8 mouse cellular contexts compared by ENCODE assay signal in genomic region chr6:129532556-129532941, GRCm38 (mm10). TPM values are rescaled to one million over a fixed set of nuclear protein-coding genes. Genes with fewer than 3 reads are reported as not detected.
DNase-seq lines count a peak whose midpoint lies in the region; ATAC-seq and TF ChIP-seq lines count a peak whose summit lies in the region.

No protein-coding gene starts in this region.

- DNase-seq in ES-CJ7 (ENCODE audit: low read depth, low spot score) = peak; percentile 64
- peak; percentile 61 for DNase-seq in heart, postnatal 25 days (ENCODE audit: low spot score)
- DNase-seq in large intestine, adult 2 months (ENCODE audit: low read depth, low spot score) = peak; percentile 75
- peak; percentile 85 for DNase-seq in lung, embryonic 14.5 days
- DNase-seq in thymus, postnatal 14 days = no peak

- no peaks in the 10 kb centered on the region for H3K9me3 ChIP-seq in forebrain, embryonic 15.5 days
- H3K9me3 ChIP-seq in lung, embryonic 14.5 days (ENCODE audit: low read depth, low read length) = no peaks in the 10 kb centered on the region
- no peaks in the 10 kb centered on the region for H3K9me3 ChIP-seq in neural tube, embryonic 15.5 days (replicated peaks)

- H3K9ac ChIP-seq in forebrain, embryonic 15.5 days (replicated peaks) = peak overlapping the region; percentile 87
- H3K9ac ChIP-seq in lung, embryonic 14.5 days = peak overlapping the region; percentile 71
- H3K9ac ChIP-seq in neural tube, embryonic 15.5 days (replicated peaks) = peak overlapping the region; percentile 63

- peaks cover 29% of the 10 kb centered on the region for H3K4me1 ChIP-seq in forebrain, embryonic 15.5 days
- H3K4me1 ChIP-seq in lung, embryonic 14.5 days (ENCODE audit: insufficient read depth) = 0 out of 2 replicates have a peak, but pooled peaks cover 5% of the 10 kb centered on the region
- peaks cover 30% of the 10 kb centered on the region for H3K4me1 ChIP-seq in neural tube, embryonic 15.5 days

- WGBS in forebrain, embryonic 15.5 days = 36% methylated on average over 7 of the region's 7 CpGs
- 5% methylated on average over 7 of the region's 7 CpGs for WGBS in large intestine, adult 2 months
- 26% methylated on average over 7 of the region's 7 CpGs for WGBS in lung, embryonic 14.5 days
- WGBS in neural tube, embryonic 15.5 days = 32% methylated on average over 7 of the region's 7 CpGs

- ATAC-seq in cerebellum, adult (ENCODE audit: insufficient number of reproducible peaks, low FRiP score, low TSS enrichment) = peak; percentile 36; the same call in 1 of the 2 replicates
- ATAC-seq in forebrain, embryonic 15.5 days (replicated peaks) = peak; percentile 42
- peak; percentile 36 for ATAC-seq in lung, embryonic 14.5 days (ENCODE audit: insufficient read depth)
- peak; percentile 42 for ATAC-seq in neural tube, embryonic 15.5 days (ENCODE audit: low FRiP score)

- intact Hi-C loops in heart, postnatal 25 days (cut with DNase I) = loop anchor here (5.0 kb wide), 1 partner anchor 685 kb away; no protein-coding TSS in a partner anchor

- peak overlapping the region; percentile 85 for H3K27ac ChIP-seq in forebrain, embryonic 15.5 days (replicated peaks)
- H3K27ac ChIP-seq in lung, embryonic 14.5 days (ENCODE audit: low read depth) = no peak overlapping the region
- H3K27ac ChIP-seq in neural tube, embryonic 15.5 days (replicated peaks) = peak overlapping the region; percentile 84

- peak overlapping the region; percentile 59 for H3K4me2 ChIP-seq in forebrain, embryonic 15.5 days (replicated peaks)
- peak overlapping the region; percentile 87 for H3K4me2 ChIP-seq in lung, embryonic 14.5 days
- H3K4me2 ChIP-seq in neural tube, embryonic 15.5 days = peak overlapping the region; percentile 67

- peak overlapping the region; percentile 78 for H3K4me3 ChIP-seq in forebrain, embryonic 15.5 days
- peak overlapping the region; percentile 81 for H3K4me3 ChIP-seq in lung, embryonic 14.5 days (ENCODE audit: low read depth, low read length)
- H3K4me3 ChIP-seq in neural tube, embryonic 15.5 days (replicated peaks) = peak overlapping the region; percentile 88

- H3K27me3 ChIP-seq in forebrain, embryonic 15.5 days = no peaks in the 10 kb centered on the region
- H3K27me3 ChIP-seq in lung, embryonic 14.5 days (ENCODE audit: insufficient read depth, low read length) = no peaks in the 10 kb centered on the region
- no peaks in the 10 kb centered on the region for H3K27me3 ChIP-seq in neural tube, embryonic 15.5 days (replicated peaks)

- peaks cover 3% of the 10 kb centered on the region; the same call in 1 of the 2 replicates for H3K36me3 ChIP-seq in forebrain, embryonic 15.5 days
- peaks cover 2% of the 10 kb centered on the region; the same call in 1 of the 2 replicates for H3K36me3 ChIP-seq in lung, embryonic 14.5 days (ENCODE audit: insufficient read depth)
- H3K36me3 ChIP-seq in neural tube, embryonic 15.5 days = peaks cover 3% of the 10 kb centered on the region; the same call in 1 of the 2 replicates

- TF ChIP-seq CTCF in lung, embryonic 14.5 days (IDR thresholded peaks at IDR 0.05; ENCODE audit: low read depth) = peak; percentile 15; the same call in 1 of the 2 replicates

RNA-seq across cellular contexts. Expression of gene Gabarapl1, which starts 0.4 kb away (rescaled TPM):
- 186 and 197 TPM in 2 replicates for polyA plus RNA-seq in forebrain, embryonic 15.5 days (2015; fragmentation: Nextera tagmentation; extraction: Ambion mirVana)
- total RNA-seq in heart, postnatal 25 days (2021) = 100 to 1,000 TPM in 1 of 2 experiments, 10 to 100 TPM in 1; 97.1 to 107 TPM
- 20.2 and 21.5 TPM in 2 replicates for polyA plus RNA-seq in large intestine, adult 2 months (2012; rRNA removed)
- 12.4 and 12.5 TPM in 2 replicates for polyA plus RNA-seq in lung, embryonic 14.5 days (2014; fragmentation: Nextera tagmentation; extraction: Ambion mirVana)
- 189 and 223 TPM in 2 replicates for polyA plus RNA-seq in neural tube, embryonic 15.5 days (2015; fragmentation: Nextera tagmentation; extraction: Ambion mirVana)

RNA-seq across cellular contexts. Expression of gene Tmem52b, which starts 20.2 kb away (rescaled TPM):
- not detected in 2 replicates for polyA plus RNA-seq in forebrain, embryonic 15.5 days (2015; fragmentation: Nextera tagmentation; extraction: Ambion mirVana)
- not detected for total RNA-seq in heart, postnatal 25 days (2021)
- polyA plus RNA-seq in large intestine, adult 2 months (2012; rRNA removed) = not detected in 2 replicates
- polyA plus RNA-seq in lung, embryonic 14.5 days (2014; fragmentation: Nextera tagmentation; extraction: Ambion mirVana) = 0.47 and 0.55 TPM in 2 replicates
- 0.10 TPM in 1 of 2 replicates, not detected in the other for polyA plus RNA-seq in neural tube, embryonic 15.5 days (2015; fragmentation: Nextera tagmentation; extraction: Ambion mirVana)

RNA-seq across cellular contexts. Expression of gene Olr1, which starts 25.6 kb away (rescaled TPM):
- not detected in 2 replicates for polyA plus RNA-seq in forebrain, embryonic 15.5 days (2015; fragmentation: Nextera tagmentation; extraction: Ambion mirVana)
- under 1 TPM; 0.06 to 0.47 TPM for total RNA-seq in heart, postnatal 25 days (2021)
- polyA plus RNA-seq in large intestine, adult 2 months (2012; rRNA removed) = 0.07 TPM in 1 of 2 replicates, not detected in the other
- polyA plus RNA-seq in lung, embryonic 14.5 days (2014; fragmentation: Nextera tagmentation; extraction: Ambion mirVana) = 0.18 and 0.21 TPM in 2 replicates
- 0.04 TPM in 1 of 2 replicates, not detected in the other for polyA plus RNA-seq in neural tube, embryonic 15.5 days (2015; fragmentation: Nextera tagmentation; extraction: Ambion mirVana)

RNA-seq across cellular contexts. Expression of gene Klre1, which starts 45.2 kb away (rescaled TPM):
- not detected in 2 replicates for polyA plus RNA-seq in forebrain, embryonic 15.5 days (2015; fragmentation: Nextera tagmentation; extraction: Ambion mirVana)
- not detected for total RNA-seq in heart, postnatal 25 days (2021)
- 0.16 and 0.19 TPM in 2 replicates for polyA plus RNA-seq in large intestine, adult 2 months (2012; rRNA removed)
- polyA plus RNA-seq in lung, embryonic 14.5 days (2014; fragmentation: Nextera tagmentation; extraction: Ambion mirVana) = not detected in 2 replicates
- 0.10 TPM in 1 of 2 replicates, not detected in the other for polyA plus RNA-seq in neural tube, embryonic 15.5 days (2015; fragmentation: Nextera tagmentation; extraction: Ambion mirVana)

RNA-seq across cellular contexts. Expression of gene Klrd1, which starts 59.0 kb away (rescaled TPM):
- polyA plus RNA-seq in forebrain, embryonic 15.5 days (2015; fragmentation: Nextera tagmentation; extraction: Ambion mirVana) = not detected in 2 replicates
- total RNA-seq in heart, postnatal 25 days (2021) = not detected
- polyA plus RNA-seq in large intestine, adult 2 months (2012; rRNA removed) = 0.36 and 0.91 TPM in 2 replicates
- polyA plus RNA-seq in lung, embryonic 14.5 days (2014; fragmentation: Nextera tagmentation; extraction: Ambion mirVana) = not detected in 2 replicates
- polyA plus RNA-seq in neural tube, embryonic 15.5 days (2015; fragmentation: Nextera tagmentation; extraction: Ambion mirVana) = 2.3 TPM in 1 of 2 replicates, not detected in the other
